Mouse (Mus musculus): Measurements from ENCODE around the gene Atp4b. TPM values are rescaled to one million over a fixed set of nuclear protein-coding genes. Genes with fewer than 3 reads are reported as not detected.

Gene Atp4b
- not detected for polyA plus RNA-seq (2017; shearing (Covaris generic))

DNA sequence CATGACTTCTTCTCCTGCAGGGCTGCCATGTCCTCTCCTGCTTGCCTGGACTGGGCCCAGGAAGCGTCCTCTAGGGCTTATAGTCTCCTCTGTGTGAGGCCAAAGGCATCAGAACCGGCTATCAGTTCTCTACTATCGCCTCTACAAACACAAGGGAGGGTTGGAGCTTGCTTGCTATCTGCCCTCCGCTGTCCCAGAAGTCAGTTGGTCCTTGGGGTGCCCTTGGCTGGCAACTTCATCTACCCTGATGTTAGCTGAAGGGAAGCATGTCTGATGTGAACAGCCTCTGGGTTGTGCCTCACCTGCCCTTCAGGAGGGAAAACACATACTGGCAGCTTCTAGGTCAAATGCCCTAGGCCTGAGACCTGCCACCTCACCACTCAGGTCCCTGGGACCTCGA is at the start of gene Atp4b:
Atp4b (minus strand) TSS at position 101 of the 400 bp plus-strand sequence.

DNA sequence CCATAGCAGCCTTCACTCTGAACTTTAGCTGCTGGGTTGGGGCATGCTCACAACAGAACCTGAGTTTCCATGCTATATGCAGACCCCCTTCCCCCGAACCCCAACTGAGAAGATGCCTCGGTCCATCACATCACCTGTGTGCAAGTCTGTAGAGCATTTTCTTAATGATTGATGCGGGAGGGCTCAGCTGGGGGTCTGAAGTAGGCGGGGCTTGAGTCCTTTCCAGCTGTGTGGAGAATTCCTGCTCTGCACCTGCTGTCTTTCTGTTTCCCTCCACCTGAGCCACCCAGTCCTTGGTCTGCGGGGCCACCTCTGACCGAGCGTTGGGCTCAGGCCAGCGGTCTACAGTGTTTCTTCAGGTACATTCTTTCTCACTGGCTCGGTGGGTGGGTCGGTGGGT is 38.3 kb upstream of the Atp4b start, which contains the start of gene Tmem255b:
Tmem255b (plus strand) TSS at position 301 of the 400 bp plus-strand sequence.

DNA sequence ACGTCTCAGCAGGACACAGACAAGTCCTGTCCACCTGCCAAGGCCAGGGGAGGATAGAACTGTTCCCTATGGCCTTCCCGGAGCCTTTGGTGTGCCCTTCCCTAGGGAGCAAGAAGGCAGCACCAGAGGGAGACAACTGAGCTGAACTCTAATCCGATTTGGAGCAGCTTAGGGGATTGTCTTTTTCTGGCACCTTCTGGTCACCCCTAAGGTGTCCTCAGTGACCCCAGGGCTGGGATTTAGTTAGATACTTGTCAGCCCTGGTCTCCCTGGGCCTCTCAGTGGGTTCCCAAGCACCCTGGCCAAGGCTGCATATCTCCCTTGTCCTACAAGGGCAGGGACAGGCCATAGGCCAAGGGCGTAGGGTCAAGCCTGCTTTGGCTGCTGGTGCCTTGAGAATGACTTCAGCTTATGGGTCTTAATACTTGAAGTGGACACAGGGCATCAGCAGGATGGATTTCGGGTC is 8.1 kb upstream of the Atp4b start, which contains the start of gene Grk1:
Grk1 (plus strand) TSS at position 416 of the 466 bp plus-strand sequence.

DNA sequence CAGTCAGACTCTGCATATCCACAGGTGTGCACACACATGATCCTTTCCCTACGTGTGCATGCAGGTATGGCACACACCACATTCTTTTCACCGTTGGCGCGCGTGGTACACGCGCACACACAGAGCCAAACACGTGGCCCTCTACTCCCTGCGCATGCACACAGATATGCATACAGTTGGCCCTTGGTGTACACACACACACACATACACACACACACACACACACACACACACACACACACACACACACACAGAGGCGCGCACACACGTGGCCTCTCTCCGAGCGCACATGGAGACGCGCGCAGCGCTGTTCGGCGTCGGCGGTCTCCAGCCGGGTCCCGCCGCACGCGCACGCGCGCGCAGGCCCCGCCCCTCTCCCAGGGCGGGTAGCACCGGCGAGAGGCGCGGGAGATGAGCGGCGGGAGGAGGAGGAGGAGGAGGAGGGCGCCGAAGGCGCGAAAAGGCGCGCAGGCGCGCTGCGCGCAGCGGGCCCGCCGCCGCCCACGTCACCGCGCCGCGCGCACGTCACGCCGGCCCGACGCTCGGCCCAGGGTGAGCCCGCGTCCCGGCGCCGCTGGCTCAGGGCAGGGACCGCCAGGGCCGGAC is 58.3 kb downstream of the Atp4b start, which contains the start of gene Tfdp1:
Tfdp1 (plus strand) TSS at position 497 of the 606 bp plus-strand sequence.

Other genes starting within 250 kb of the Atp4b start
- 178 TPM for gene Lamp1, start 237.7 kb downstream of the Atp4b start, polyA plus RNA-seq (2017; shearing (Covaris generic))
- 0.56 TPM for gene Grtp1, start 196.2 kb downstream of the Atp4b start, polyA plus RNA-seq (2017; shearing (Covaris generic))
- gene Adprhl1, start 142.7 kb downstream of the Atp4b start, polyA plus RNA-seq (2017; shearing (Covaris generic)) = not detected
- gene Dcun1d2, start 108.7 kb downstream of the Atp4b start, polyA plus RNA-seq (2017; shearing (Covaris generic)) = 17.3 TPM
- 25.1 TPM for gene Tmco3, start 108.6 kb downstream of the Atp4b start, polyA plus RNA-seq (2017; shearing (Covaris generic))
- 40.7 TPM for gene Tfdp1, start 58.1 kb downstream of the Atp4b start, polyA plus RNA-seq (2017; shearing (Covaris generic))
- gene Grk1, start 8.3 kb upstream of the Atp4b start, polyA plus RNA-seq (2017; shearing (Covaris generic)) = not detected
- gene Tmem255b, start 38.4 kb upstream of the Atp4b start, polyA plus RNA-seq (2017; shearing (Covaris generic)) = not detected
- not detected for gene Gas6, start 97.7 kb upstream of the Atp4b start, polyA plus RNA-seq (2017; shearing (Covaris generic))
- gene 1700029H14Rik, start 165.6 kb upstream of the Atp4b start, polyA plus RNA-seq (2017; shearing (Covaris generic)) = not detected

Data from naive thymus-derived CD4-positive, alpha-beta T cell, adult 5 months (primary cell).